ENCODE assay signal across 9 mouse cellular contexts in genomic region chr15:101845971-101846403, GRCm38 (mm10). TPM values are rescaled to one million over a fixed set of nuclear protein-coding genes. Genes with fewer than 3 reads are reported as not detected.
DNase-seq lines count a peak whose midpoint lies in the region; ATAC-seq lines count a peak whose summit lies in the region.
"Had no signal": no experiment of that assay in that cellular context is flagged by ENCODE, and none has a peak within 500 bp of the region (broad histone marks: within the 10 kb centered on the region; RNA-seq: fewer than 3 reads in every experiment).

No protein-coding gene starts in this region.

- H3K9ac ChIP-seq in liver, embryonic 15.5 days, result no peak overlapping the region

- no peak overlapping the region for H3K27ac ChIP-seq in liver, embryonic 15.5 days (replicated peaks)

- no peak for ATAC-seq in liver, embryonic 15.5 days (ENCODE audit: insufficient read depth)

- peak overlapping the region; percentile 54 for H3K4me2 ChIP-seq in liver, embryonic 15.5 days

- DNase-seq in layer of hippocampus, adult 11-12 months (ENCODE audit: low spot score), result peak; percentile 49
- DNase-seq in layer of hippocampus, adult 9-10 months (ENCODE audit: low spot score), result no peak
- peak; percentile 54 for DNase-seq in embryo, embryonic 10.5 days (ENCODE audit: low spot score)
- peak; percentile 18 to 36 for DNase-seq in heart, postnatal 14 days
- peak; percentile 23 to 49 for DNase-seq in kidney, postnatal 25 days
- DNase-seq in neural tube, embryonic 10.5 days (ENCODE audit: extremely low spot score, low spot score), result peak; percentile 67
- DNase-seq in urinary bladder, postnatal 14 days (ENCODE audit: low spot score), result peak; percentile 34

- H3K4me3 ChIP-seq in liver, embryonic 15.5 days (replicated peaks), result peak overlapping the region; percentile 18; the same call in 1 of the 2 replicates
- H3K4me3 ChIP-seq: myocyte had no signal

- H3K9me3 ChIP-seq in liver, embryonic 15.5 days (replicated peaks), result no peaks in the 10 kb centered on the region

- no peaks in the 10 kb centered on the region for H3K4me1 ChIP-seq in liver, embryonic 15.5 days (replicated peaks)

- H3K27me3 ChIP-seq in liver, embryonic 15.5 days, result peaks cover 59% of the 10 kb centered on the region

- H3K36me3 ChIP-seq in liver, embryonic 15.5 days (replicated peaks), result no peaks in the 10 kb centered on the region

- intact Hi-C loops in heart, postnatal 14 days (cut with DNase I), result no loop called here

- WGBS in liver, embryonic 15.5 days (ENCODE audit: insufficient replicate concordance), result 1% methylated on average over 37 of the region's 37 CpGs

RNA-seq across cellular contexts. Expression of gene Krt1, which starts 4.6 kb away (rescaled TPM):
- total RNA-seq in heart, postnatal 14 days (2021), result under 1 TPM in 1 of 2 experiments, not detected in 1; 0.07 TPM
- polyA plus RNA-seq in liver, embryonic 15.5 days (2015; fragmentation: Nextera tagmentation; extraction: Ambion mirVana), result 0.08 and 0.70 TPM in 2 replicates
- polyA plus RNA-seq: myocyte had no signal

RNA-seq across cellular contexts. Expression of gene Krt77, which starts 23.5 kb away (rescaled TPM):
- total RNA-seq in heart, postnatal 14 days (2021), result not detected
- 0.22 TPM in 1 of 2 replicates, not detected in the other for polyA plus RNA-seq in liver, embryonic 15.5 days (2015; fragmentation: Nextera tagmentation; extraction: Ambion mirVana)
- polyA plus RNA-seq: myocyte had no signal

RNA-seq across cellular contexts. Expression of gene Krt2, which starts 28.0 kb away (rescaled TPM):
- total RNA-seq in heart, postnatal 14 days (2021), result not detected
- polyA plus RNA-seq in liver, embryonic 15.5 days (2015; fragmentation: Nextera tagmentation; extraction: Ambion mirVana), result not detected in 2 replicates
- polyA plus RNA-seq: myocyte had no signal

RNA-seq across cellular contexts. Expression of gene Krt73, which starts 43.8 kb away (rescaled TPM):
- not detected for total RNA-seq in heart, postnatal 14 days (2021)
- not detected in 2 replicates for polyA plus RNA-seq in liver, embryonic 15.5 days (2015; fragmentation: Nextera tagmentation; extraction: Ambion mirVana)
- polyA plus RNA-seq: myocyte had no signal

RNA-seq across cellular contexts. Expression of gene Krt76, which starts 46.7 kb away (rescaled TPM):
- total RNA-seq in heart, postnatal 14 days (2021), result not detected
- not detected in 2 replicates for polyA plus RNA-seq in liver, embryonic 15.5 days (2015; fragmentation: Nextera tagmentation; extraction: Ambion mirVana)
- polyA plus RNA-seq: myocyte had no signal
